Mouse (Mus musculus) ES-Bruce4 (cell line): Measurements from ENCODE around the gene Sec22a.

Experiments used
- CTCF ChIP-seq: IDR thresholded peaks from one replicate; pipeline ENCODE4 v1.8.1; 2011; ENCODE audit warnings: low read depth, low read length
- EP300 ChIP-seq: IDR thresholded peaks from 2 replicates; pipeline ENCODE4 v1.6.1; 2011; ENCODE audit warnings: low read depth, low read length; ENCODE audit not compliant: insufficient read depth
- POLR2A ChIP-seq: IDR thresholded peaks from one replicate; pipeline ENCODE4 v1.8.1; 2011; ENCODE audit warnings: low read length; ENCODE audit not compliant: insufficient read depth

- no peak for TF ChIP-seq CTCF
- TF ChIP-seq POLR2A: no peak
- no peak for TF ChIP-seq EP300
These were observed 39.6 kb upstream of the Sec22a start for GRCm38 (mm10) chr16:35403356-35403755.
